Mouse (Mus musculus) left cerebral cortex, postnatal 10 days (tissue): ENCODE data around the gene Coro6. TPM values are rescaled to one million over a fixed set of nuclear protein-coding genes. Genes with fewer than 3 reads are reported as not detected.

Experiments used
- DNase-seq, 2 experiments: peaks; one replicate each; pipeline ENCODE4 v3.0.0; 2021 to 2022; ENCODE audit warnings: low spot score in 2 of 2, mixed read lengths in 1 of 2; ENCODE audit errors: extremely low spot score in 1 of 2
- intact Hi-C: fragments of 180-260 bp; cut with DNase I; formaldehyde crosslinking; loops from one replicate; pipeline ENCODE4 v1.15.1; 2025
- total RNA-seq, 2 experiments: library from RNA; stranded (reverse); gene quantifications; 2 replicates each; pipeline ENCODE4 v1.2.3; 2021

Coro6 gene
- total RNA-seq, 2 experiments from 2014 or later, result 18.4 to 21.1 TPM

- DNase-seq, result no peak
- intact Hi-C loops, result no loop called here
Measured at GRCm38 (mm10) chr11:77518051-77518798, 56.0 kb downstream of the Coro6 start.

- intact Hi-C loops, result no loop called here
Measured at GRCm38 (mm10) chr11:77519043-77519442, 56.8 kb downstream of the Coro6 start, which contains the start of gene Gm10392. Gene Gm10392, minus strand, starts transcription at chr11:77519198.

More at GRCm38 (mm10) chr11:77519043-77519442, 56.8 kb downstream of the Coro6 start, which contains the start of gene Gm10392:
- peak in 1 of 2 experiments; percentile 61 for DNase-seq

Other genes starting within 250 kb of the Coro6 start
- gene Ssh2, start 246.1 kb upstream of the Coro6 start, total RNA-seq, result 10 to 100 TPM; 46.9 to 49.6 TPM
- 100 to 1,000 TPM; 149 to 152 TPM for gene Ankrd13b, start 27.3 kb downstream of the Coro6 start, total RNA-seq
- 100 to 1,000 TPM; 138 to 142 TPM for gene Git1, start 31.2 kb downstream of the Coro6 start, total RNA-seq
- 1 to 10 TPM in 1 of 2 experiments, under 1 TPM in 1; 0.85 to 1.7 TPM for gene Abhd15, start 52.7 kb downstream of the Coro6 start, total RNA-seq
- gene Trp53i13, start 53.6 kb downstream of the Coro6 start, total RNA-seq, result 1 to 10 TPM; 3.3 to 3.8 TPM
- not detected for gene Gm10392, start 56.8 kb downstream of the Coro6 start, total RNA-seq
- gene Taok1, start 145.4 kb downstream of the Coro6 start, total RNA-seq, result 100 to 1,000 TPM; 109 to 111 TPM
- gene Nufip2, start 223.7 kb downstream of the Coro6 start, total RNA-seq, result 10 to 100 TPM; 74.9 to 80.8 TPM